Mouse (Mus musculus) gonadal fat pad, adult 2 months (tissue): ENCODE measurements at regions not wholly inside any gene's neighbourhood (a gene's known extent, or its start where the extent isn't known, plus 50 kb on each side); places are given as distances from the start of the nearest gene placed in this dataset.
"Not testable (repeated sequence)": the region's sequence is repeated elsewhere in the genome, so short reads cannot be mapped to it uniquely, and the experiment has no call there.

Experiments used
- DNase-seq: peaks from one replicate; pipeline ENCODE4 v3.0.0-alpha.2; 2012; ENCODE audit warnings: low read depth

DNA sequence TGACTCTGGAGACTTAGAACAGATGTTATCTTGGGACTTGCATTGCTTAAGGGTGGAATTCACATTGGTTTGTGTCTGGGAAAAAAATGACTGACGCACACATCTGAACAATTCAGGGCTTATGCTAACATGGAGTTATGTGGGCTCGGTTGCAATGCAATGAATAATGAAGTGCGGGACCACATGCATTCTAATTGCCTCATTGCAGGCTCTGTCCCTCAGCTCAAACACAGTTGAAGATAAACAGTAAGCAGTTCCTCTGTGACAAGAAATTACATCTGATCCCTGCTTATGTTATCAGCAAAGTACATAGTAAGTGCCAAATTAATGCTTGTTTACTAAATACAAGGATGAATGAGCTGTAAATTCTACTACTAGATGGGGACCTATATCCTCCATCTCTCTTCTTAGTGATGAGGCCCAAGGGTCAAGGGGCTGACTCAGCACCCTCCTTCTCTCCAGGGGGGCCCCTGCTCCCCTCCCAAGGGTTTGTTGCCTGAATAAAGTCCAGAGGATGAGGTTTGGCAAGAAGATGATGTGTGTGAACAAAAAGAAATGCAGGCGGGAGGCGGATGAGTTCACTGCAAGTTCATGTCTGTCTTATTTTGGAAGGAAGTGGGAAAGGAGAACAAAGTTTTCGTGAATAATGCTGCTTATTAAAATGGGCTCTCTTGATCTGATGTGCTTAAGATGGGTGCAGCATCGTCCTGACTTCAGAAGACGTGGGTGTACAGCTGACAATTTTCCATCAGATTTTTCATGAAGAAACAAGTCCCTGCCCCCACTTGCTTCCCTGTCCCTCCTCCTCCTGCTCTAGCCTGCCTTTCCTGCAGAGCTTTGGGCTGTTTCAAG, 533.1 kb downstream of the Shisa9 start:
- DNase-seq: no peak

DNA sequence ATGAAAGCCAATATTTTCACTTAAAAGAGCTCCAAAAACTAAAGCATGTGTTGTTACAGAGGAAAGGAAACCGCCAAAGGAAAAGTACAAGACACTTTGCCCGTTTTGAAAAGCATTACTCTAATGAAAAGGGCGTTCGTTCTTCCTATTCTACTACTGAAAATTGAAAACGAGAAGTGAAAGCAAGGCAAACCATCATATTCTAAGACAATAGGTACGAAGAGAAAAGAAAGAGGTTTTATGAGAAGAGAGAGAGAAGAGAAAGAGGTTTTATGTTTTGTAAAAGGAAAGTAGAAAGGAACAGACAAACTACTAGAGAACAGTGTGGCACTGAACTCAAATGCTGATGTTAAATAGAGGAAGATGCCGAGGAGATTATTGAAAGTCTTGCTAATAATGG, 534.4 kb downstream of the Shisa9 start:
- no peak for DNase-seq

DNA sequence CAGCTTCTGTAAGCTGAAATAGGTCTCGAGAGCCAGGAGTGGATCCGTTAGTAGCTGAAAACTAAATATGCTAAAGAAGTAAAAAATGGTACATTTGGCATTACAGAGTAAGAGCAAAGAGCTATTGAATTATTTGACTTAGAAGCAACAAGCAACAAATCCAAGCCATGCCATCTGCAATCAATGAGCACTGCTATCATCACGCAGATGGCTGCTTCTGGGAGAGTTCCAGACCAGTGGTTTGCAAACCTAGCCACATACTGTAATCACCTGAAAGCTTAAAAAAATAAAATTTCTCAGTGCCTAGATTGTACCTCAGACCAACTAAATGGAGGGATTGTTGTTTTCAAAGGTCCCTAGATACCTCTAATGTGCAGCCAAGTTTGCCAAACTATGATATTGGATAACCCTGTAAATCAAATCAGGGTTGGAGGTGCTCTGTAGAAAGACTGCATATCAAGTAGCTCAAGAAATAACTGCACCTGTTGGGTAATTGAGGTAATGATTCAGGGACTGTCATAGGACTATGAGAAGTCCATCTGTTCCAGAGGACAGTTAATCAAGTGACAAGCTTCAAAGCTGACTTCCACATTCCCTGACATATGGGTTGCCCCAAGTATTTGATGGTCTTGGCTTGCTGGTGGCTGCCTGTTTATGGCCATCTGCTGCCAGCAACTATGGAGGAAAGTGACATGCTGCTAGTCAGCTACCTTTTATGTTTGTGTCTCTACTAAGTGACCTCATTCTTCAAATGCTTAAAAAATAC, 538.0 kb downstream of the Shisa9 start:
- no peak for DNase-seq

DNA sequence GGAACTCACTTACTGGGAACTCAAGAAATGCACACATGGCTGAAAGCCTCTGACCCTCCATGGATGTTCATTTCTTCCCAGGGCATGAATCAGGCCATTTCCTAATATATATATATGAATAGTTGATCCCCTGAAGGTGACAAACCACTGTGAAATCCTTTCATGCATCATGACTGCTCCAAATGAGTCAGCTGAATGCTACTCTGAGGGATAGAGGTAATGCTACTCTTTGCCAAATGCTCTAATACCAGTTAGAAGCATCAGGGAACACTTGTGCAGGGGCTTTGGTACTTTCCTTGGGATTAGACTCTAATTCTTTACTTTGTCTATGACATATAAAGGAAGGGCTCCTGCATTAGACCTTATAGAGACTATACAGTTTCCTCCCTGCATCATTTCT, 561.0 kb upstream of the Ercc4 start:
- no peak for DNase-seq

DNA sequence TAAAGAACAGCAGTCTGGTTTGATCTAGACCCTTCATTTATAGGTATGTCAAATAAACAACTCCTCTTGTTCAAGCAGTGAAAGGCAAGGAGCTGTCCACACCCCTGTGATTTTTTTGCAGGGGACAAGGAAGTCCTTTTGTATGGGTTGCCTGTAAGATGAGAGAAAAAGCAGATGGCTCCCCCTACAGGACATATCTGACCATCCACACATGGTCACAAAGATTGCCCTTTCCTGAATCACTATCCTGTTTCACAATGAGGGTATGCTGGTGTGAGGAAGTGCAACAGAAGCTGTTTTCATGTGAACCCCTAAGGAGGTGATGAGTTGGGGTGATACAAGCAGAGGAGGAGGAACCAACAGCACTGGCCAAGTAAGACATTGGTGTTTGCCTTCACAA, 520.6 kb upstream of the Ercc4 start:
- DNase-seq: no peak

DNA sequence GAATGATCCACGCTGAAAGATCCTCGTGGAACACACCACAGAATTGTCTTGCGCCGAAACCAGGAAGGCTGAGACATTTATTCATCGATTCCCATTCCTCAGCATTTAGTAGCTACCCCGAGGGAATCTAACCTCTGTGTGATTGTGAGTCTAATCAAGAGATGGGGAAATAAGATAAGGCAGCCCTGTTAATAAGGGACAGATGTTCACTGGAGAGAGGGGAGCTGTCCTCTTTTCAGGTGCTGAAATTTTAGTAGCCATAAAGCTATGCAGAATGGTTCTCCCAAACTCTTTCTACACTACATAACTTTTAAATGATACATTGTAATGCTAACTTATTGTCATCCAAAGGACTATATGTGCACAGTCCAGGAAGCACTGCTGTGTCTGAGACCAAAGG, 501.2 kb upstream of the Ercc4 start:
- no peak for DNase-seq

DNA sequence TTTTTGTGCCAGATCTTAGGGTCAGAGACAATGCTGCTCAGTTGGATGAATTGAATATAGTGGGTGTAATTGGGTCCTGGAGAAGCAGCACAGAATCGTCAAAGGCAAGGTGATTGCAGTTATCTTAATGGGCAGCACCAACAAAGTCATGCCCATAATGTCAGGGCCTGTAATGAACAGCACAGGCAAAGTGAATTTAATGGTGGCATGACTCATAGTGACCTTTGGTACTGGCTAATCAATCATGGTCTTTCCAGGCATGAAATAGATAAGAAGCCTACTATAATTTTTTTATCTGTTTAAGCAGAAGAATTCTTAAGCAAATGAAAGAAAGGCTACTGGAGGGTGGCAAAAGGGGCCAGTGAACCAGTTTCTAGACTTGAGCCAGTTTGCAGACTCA, 498.4 kb upstream of the Ercc4 start:
- DNase-seq: no peak

DNA sequence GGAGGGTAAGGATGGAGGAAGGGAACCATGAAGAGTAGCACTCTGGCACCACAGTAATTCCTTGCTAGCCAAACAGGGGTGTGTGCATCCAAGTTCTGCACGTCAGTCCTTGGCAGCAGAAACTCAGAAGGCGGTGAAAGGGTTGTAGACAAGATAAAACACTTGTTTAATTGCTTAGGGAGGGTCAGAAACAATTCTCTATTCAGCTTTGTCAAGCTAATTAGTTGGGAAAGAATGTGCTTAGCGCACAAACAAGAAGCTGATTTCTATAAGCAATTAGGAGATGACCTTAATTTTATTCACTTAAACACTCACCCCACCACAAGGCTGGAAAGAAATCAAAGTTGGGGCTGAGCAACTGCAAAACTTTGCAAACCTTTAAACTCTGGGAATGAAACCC, 491.7 kb upstream of the Ercc4 start:
- no peak for DNase-seq

DNA sequence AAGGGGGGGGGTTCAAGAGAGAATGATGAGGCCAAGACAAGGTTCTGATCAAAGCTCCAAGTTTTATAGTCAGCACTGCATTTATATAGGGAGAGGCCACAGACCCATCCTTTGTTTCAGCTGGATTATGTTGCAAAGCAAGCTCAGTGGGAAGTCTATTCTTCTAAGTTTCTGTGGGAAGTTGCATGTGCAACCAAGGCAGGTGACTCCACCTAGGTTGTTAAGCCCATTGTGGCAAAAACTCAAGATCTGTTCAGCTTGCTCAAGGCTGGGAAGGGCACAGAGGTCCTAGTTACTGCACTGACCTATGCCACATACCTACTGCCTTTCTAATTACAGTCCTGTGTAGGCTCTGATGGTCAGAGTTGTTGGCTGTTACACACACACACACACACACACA, 477.0 kb upstream of the Ercc4 start:
- DNase-seq: no peak

DNA sequence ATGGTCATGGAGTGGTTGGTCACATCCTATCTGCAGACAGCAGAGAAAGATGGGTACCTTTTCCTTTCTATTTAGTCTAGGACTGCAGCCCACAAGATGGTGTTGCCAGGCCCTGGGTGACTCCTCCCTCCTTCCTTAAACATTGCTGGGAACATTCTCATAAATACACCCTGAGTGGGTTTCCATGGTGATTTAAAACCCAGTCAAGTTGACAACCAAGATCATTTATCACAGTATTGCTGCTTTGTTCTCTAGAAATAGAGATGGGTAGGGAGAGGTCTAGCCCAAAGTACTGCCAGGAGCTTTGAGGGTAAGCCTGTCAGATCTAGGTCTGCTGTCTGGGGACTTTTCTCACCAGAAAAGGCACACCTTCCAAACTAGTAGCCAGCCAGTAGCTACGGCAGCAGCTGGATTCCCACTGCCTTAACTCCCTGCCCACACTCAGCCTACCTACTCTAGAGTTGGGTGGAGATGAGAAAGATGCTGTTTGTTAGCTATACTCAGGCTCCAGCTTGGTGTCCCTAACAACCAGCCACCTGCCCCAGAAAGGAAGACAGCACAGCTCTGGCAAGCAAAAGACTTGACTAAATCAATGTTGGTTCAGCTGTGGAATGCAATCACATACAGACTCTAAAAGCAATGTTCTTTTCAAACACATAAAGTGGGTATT, 470.4 kb upstream of the Ercc4 start:
- no peak for DNase-seq

DNA sequence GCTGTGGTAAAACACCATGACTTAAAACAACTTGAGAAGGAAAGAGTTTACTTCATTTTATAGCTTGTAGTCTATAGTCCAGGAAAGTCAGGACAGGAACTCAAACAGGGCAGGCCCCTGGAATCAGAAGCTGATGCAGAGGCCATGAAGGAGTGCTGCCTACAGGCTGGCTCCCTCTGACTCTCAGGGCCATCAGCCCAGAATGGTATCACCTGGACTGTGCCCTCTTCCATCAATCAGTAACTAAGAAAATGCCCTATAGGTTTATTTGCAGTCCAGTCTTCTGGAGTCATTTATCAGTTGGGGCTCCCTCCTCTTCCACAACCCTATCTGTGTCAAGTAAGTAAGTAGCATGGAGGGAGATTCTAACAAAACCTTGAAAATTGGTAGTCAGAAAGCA, 466.4 kb upstream of the Ercc4 start:
- DNase-seq: no peak

DNA sequence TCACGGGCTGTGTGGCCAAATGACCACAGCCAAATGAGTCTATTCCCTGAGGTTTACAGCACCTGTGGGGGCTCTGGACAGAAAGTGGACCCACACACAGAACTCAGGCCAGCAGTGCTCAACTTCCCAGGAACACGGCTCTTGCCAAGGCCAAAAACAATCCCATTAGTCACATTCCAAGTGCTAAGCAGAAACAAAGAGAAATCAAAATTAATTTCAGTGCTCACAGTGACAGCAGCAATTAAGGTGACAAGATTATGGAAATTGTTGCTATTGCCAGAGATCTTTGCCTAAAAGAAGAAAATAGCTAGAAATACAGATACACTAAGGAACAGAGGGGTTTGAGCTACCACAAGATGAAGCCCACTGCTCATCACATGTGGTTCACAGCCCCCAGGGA, 464.9 kb upstream of the Ercc4 start:
- no peak for DNase-seq

DNA sequence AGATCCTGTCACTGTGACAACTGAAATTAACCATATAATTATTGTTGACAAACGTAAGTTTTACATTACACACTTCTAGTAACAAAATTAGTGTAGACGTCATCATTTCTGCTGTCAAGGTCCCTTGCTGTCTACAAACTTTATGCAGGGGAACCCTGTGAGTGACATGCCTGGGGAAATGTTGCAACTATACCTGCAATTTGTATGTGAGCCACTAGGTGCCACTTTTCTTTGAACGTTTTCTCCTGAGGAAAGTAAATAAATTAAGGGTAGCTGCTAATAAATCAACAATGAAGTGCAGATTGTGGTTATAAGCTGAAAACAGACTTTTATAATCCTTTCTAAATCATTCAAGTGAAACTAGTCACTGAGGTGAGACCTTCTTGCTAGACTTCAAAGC, 457.3 kb upstream of the Ercc4 start:
- no peak for DNase-seq

DNA sequence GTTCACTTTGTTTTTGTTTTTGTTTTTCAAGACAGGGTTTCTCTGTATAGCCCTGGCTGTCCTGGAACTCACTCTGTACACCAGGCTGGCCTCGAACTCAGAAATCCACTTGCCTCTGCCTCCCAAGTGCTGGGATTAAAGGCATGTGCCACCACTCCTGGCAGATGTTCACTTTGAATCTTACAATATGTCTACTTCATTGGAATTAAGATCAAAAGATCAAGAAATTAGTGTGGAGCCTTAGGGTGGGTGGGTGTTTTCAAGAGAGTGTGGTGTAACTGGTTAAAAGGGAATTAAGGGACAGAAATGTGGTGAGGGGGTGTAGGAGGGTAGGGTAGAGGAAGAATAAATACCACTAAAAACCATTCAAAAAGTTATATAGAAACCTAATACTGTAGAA, 435.8 kb upstream of the Ercc4 start:
- DNase-seq: not testable (repeated sequence)

DNA sequence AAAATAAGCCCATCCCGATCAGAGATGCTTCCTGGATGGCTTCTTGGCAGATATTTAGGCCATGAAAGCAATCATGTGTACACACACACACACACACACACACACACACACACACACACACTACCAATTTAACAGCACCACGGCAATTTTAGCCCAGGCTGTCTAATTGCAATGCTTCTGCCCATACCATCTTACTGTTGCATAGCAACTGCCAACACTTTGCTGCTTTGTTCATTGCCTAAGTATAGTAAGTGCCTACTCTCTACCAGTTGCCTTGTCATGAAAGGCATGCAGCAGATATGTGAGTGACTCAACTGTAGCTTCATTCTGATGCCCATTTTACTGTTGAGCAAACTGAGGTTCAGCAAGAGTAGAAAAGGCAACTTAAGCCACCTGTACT, 428.0 kb upstream of the Ercc4 start:
- DNase-seq: no peak

DNA sequence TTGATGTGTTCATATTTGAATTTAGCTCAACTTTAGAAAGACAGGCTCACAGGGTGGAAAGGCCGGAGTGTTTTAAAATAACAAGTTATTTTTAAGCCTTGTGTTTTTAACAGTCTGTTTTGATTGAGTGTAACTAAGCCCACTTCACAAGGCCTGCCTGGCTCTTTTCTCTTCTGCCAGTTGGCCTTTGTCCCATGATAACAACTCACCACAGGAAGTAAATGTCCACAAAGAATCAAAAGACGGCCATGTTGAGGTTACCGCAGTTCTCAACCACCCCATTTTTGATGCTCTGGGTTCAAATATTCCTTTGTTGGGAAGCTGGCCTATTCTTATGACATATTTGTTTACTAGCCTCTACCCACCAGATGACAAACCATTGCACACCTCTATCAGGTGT, 423.7 kb upstream of the Ercc4 start:
- no peak for DNase-seq

DNA sequence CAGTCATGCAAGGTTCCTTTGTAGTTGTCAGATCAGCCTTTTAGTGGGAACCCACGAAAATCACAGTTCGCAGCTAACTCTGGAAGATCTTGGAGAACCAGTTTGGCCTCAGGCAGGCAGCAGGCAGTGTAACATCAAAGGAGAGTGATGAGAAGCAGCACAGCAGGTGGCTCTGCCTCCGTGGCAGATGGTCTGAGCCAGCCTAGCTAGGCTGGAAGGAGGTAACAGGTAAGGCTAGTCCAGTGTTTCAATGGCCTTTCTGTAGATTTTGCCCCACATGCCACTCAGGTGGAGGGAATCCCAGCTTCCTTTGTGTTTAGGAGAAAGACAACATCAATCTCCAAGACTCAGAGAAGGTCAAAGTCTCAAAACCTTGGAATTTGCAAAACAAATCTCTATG, 417.7 kb upstream of the Ercc4 start:
- no peak for DNase-seq

DNA sequence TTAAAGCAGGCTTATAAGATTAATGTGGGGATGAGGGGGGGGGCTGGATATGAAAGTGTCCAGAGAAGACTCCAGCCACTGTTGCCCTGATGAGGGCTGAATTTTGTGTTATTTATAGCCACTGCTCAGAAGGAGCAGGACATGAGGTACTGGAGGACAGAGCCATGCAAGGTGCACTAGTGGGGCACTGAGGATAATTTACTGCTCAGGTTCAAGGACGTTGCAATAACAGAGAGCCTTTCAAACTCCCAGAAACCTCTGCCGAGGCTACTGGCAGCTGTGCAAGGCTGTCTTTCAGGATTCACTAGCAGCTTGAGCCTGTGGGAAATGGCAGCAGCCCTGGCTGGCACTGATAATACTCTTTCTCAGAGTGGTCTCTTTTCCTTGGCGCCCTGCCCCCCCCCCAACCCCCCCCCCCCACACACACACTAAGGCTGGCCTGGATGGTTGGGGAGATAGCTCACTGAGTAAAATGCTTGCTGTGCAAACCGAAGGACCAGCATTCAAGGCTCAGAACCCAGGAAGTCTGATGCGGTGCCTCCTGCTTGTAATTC, 416.7 kb upstream of the Ercc4 start:
- DNase-seq: no peak

DNA sequence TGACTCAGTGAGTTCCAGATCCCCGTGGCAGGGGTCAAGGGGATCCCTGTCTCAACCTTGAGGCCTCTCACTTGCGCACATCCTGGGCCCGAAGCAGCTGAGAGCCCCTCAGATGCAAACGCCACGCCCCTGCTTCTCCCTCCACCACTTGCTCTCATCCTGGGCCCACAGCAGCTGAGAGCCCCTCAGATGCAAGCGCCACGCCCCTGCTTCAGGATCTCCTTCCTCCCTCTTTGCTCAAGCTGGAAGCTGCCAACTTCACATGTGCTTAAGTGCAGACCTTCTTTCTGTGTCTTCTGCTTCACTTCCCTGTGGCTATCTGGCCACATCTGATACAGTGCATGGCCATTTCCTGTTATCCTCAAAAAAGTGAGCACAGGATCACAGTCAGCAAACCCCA, 416.1 kb upstream of the Ercc4 start:
- no peak for DNase-seq

DNA sequence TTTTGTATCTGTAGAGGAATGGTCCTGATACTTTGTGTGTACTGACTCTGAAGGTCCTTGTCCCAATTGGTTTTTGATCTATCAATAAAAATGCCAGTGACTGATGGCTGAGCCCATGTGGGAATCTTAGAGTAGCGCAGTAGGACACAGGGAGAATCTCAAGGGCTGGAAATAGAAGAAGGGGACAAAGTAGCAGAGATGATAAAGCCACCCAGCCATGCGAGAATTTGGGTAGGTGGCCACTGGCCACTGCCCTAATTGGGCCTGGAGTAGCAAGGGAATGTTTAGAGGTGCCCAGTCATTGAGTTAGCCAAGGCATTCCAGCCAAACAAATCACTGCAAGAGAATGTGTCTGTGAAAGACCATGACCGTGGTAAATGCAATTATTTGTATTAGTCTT, 414.8 kb upstream of the Ercc4 start:
- no peak for DNase-seq

DNA sequence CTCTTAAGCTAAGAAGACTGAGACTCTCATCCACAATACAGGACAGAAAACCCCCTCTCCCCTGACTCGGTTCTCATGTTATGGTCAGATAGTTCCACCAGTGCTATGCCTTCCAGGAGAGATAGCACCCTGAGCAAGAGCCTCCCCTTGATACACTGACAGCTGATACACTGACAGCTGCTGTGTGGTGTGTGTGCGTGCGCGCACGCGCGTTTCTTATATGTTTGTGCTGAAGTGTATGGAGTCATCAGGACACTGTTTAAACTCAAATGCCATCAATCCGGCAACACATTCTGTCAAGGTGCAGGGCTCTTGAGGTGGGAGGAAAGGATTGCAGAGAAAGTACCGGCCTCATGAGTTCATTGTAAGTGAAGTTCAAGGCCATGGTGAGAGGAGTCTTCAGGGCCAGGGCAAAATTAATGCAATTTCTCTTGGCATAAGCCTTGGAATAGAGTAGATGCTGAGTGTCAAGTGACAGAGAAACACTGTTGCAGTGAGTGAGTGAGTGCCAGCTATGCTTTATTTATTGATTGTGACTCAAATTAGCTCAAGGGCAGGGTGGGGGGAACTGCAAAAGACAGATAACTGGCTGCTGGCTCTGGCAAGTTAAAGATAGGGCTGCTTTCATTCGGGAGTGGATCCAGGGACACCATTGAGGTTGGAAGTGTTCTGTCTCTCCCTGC, 412.4 kb upstream of the Ercc4 start:
- DNase-seq: no peak

DNA sequence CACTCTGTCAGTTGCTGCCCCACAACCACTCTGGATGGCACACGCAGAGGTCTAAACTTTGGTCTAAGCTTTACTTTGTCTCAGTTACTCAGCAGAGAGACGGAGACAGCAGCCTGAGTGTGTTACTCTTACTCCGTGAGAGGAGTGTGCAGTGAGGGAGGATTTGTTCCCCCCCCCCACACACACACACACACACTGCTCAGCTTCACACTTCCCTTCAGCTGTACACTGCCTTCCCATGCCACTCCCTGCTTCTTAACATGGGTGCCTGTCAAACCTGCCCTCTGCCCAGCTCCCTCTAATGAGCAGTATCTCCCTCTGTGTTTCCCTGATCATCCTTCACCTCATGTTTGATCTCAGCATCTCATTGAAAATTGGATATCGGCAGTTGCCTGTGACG, 409.9 kb upstream of the Ercc4 start:
- no peak for DNase-seq
